Mouse (Mus musculus) neural tube, embryonic 10.5 days (tissue): ENCODE measurements around the gene Smarcc1.
"Not testable (repeated sequence)": the region's sequence is repeated elsewhere in the genome, so short reads cannot be mapped to it uniquely, and the experiment has no call there.

ENCODE experiments used
- DNase-seq: peaks from one replicate; pipeline ENCODE4 v3.0.0-alpha.2; 2017; ENCODE audit warnings: low spot score; ENCODE audit errors: extremely low spot score

The Smarcc1 gene

DNA sequence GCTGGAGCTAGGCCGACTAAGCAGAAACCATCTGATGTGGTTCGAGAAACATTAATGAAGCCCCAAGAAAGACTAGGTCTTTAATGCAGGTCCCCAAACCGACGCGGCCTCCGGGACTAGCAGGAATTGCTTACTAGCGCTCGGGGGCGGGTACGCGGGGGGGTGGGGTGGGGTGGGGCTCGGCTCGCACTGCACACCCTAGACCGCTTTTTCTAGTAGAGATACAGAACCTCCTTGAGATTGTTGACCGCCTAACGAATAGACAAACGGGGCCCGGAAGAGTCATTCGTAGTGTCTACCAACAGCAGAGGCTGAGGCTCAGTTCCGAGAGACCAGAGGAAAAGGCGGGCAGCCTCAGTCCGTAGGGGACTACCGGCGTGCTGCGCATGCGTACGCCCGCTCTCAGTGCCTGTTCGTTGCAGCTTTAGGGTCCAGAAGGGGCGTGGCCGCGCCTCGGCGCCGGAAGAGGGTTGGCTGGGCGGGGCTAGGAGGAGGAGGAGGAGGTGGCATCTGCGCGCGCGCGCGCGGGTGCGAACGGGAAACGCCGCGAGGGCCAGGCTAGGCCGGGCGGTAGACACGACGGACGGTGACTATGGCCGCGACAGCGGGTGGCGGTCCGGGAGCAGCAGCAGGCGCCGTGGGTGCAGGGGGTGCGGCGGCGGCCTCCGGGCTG, 14.2 kb downstream of the Smarcc1 start:
- DNase-seq: peak; percentile 99

DNA sequence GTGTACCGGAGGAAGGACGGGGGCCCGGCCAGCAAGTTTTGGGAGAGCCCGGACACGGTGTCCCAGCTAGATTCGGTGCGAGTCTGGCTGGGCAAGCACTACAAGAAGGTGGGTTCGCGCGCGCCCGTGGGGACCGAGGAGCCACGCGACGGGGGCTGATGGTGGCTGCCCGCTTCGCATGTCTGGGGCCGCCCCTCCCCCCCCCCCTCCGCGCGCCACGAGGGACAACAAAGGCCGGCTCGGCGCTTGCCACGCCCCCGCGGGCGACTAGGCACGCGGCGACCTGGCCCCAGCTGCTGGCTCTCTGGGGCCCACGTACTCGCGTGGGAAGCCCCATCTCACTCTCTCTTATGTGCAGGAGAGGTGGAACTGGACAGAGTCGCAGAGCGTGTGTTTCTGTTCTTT, 14.7 kb downstream of the Smarcc1 start:
- DNase-seq: no peak

DNA sequence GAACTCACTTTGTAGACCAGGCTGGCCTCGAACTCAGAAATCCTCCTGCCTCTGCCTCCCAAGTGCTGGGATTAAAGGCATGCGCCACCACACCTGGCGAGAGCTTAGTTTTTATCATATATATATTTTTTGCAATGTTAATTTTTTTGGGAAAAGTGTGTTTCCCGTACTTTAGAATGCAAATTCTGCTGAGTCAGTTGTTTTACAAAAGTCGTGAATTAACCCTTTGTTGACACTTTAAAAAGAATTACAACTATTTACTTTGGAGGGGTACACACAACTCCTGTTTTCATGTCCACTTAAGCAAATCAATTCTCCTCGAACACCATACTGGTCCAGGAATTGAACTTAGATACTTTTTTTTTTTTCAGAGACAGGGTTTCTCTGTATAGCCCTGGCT, 15.4 kb downstream of the Smarcc1 start:
- no peak for DNase-seq

DNA sequence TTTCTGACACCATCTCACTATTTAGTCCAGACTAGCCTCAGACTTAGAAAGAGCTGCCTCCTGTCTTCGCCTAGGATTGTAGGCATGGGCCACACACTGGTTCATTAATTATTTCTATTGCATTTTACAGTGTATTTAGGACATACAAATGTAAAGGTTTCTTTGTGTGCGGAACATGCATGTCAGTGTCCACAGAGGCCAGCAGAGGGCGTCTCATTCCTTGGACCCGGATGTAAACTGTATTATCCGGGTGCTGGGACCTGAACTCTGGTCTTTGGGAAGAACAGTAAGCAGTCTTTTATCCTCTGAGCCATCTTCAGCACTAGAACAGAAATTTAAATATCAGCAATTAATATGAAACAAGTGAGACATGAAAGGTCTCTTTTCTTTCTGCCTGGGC, 16.7 kb downstream of the Smarcc1 start:
- no peak for DNase-seq

DNA sequence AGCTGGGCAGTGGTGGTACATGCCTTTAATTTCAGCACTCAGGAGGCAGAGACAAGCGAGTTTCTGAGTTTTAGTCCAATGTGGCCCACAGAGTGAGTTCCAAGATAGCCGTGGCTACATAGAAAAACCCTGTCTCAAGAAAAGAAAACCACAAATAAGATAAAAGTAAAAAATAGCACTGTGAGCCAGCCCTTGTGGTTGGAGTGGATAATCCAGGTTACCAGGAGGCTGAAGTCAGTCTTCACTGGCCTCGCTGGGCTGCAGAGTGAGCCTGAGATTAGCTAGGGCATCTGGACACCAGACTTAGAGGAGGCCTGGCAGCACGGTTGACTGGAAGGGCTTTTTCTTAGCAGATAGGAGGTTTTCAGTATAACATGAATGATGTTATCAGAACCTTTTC, 21.6 kb downstream of the Smarcc1 start:
- no peak for DNase-seq

DNA sequence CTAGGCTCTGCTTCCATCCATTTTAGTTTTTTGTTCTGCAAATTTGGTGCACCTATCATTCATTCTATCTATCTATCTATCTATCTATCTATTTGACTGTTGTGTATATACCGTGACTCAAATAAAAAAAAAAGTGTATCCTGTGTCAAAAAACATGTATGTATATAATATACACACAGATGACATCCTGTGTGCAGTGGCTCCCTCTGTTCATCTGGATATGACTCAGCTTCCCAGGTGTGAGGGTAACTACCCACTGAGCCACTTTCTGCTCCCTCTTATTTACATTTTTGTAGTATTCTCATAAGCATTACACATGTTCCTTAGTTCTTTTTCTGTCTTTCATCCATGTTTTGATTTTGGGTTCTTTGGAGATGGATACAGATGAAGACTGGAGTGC, 24.6 kb downstream of the Smarcc1 start:
- no peak for DNase-seq

DNA sequence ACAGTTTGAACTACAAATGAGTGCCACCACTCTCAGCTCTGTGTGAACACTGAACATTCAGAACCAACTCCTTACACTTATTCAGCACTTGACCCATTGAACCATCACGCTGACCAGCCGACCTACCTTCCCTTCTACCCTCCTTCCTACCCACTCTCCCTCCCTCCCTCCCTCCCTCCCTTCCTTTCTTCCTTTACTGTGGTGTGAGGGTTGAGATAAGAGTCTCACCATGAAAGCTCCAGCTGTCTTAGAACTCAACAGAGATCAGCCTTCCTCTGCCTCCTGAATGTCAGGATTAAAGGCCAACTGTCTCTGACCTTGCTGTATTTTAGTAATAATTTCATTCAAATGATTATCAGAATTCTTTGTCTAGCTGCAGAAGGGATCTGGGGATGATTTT, 31.1 kb downstream of the Smarcc1 start:
- no peak for DNase-seq

DNA sequence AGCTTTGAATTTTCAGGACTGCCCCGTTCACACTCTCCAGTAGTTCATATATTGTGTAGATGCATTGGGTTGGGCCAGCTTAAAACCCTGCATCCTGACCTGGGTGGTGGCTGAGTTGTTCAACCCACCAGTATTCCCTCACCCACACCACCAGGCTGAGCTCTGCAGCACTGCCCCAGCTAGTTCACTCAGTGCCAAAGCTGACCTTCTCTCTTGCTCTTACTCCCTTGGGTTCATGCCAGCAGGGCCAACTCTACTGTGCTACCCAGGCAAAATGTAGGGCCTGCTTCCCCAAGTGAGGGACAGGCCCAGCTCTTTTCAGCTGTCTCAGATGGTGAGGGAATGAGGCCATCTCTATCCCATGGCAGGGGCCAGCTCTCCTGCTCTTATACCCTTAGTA, 41.5 kb downstream of the Smarcc1 start:
- DNase-seq: no peak

DNA sequence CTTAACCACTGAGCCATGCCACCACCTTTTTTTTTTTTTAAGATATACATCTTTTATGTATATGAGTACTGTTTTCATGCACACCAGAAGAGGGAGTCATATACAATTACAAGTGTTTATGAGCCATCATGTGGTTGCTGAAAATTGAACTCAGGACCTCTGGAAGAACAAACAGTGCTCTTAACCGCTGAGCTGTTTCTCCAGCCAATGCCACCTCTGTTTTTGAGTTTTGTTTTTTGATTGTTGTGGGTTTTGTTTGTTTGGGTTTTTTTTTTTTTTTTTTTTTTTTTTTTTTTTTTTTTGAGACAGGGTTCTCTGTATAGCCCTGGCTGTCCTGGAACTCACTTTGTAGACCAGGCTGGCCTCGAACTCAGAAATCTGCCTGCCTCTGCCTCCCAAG, 43.0 kb downstream of the Smarcc1 start:
- not testable (repeated sequence) for DNase-seq

DNA sequence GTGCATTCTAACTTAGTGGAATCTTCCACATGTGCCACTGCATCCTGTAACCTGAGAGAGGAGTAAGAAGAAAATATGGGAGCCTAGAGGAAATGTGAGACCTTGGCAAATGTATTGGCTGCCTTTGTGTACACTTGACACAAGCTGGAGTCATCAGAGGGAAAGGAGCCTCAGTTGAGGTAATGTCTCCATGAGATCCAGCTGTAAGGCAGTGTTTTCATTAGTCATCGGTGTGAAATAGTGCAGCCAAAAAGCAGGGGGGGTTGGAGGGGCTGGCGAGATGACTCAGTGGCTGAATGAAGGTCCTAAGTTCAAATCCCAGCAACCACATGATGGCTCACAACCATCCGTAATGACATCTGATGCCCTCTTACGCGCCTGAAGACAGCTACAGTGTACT, 44.9 kb downstream of the Smarcc1 start:
- DNase-seq: no peak

DNA sequence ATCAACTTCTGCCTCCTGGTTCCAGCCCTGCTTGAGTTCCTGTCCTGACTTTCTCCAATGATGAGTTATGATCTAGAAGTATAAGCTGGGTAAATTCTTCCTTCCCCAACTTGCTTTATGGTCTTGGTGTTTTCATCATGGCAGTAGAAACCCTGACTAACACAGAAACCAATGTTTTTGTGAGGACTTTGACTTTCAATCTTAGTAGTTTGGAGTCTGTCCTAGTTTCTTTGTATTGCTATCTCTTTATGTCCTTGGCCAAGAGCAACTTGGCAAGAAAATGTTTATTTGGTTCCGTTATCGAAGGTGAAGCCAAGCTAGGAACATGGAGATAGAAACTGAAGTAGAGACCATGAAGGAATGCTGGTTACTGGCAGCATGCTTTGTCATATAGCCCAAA, 45.6 kb downstream of the Smarcc1 start:
- DNase-seq: no peak

DNA sequence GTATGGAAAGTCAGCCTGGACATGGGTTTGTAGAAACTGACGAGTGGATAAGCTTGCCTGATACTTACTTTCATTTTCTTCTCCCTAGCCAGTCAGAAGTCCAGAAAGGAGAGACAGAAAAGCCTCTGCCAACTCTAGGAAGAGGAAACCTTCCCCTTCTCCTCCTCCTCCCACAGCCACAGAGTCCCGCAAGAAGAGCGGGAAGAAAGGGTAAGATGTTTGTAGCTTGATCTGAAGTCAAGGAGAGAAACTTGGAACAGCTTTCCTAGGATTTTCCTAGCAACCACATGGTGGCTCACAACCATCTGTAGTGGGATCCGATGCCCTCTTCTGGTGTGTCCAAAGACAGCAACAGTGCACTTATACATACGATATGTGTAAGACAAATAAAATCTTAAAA, 53.4 kb downstream of the Smarcc1 start:
- no peak for DNase-seq

DNA sequence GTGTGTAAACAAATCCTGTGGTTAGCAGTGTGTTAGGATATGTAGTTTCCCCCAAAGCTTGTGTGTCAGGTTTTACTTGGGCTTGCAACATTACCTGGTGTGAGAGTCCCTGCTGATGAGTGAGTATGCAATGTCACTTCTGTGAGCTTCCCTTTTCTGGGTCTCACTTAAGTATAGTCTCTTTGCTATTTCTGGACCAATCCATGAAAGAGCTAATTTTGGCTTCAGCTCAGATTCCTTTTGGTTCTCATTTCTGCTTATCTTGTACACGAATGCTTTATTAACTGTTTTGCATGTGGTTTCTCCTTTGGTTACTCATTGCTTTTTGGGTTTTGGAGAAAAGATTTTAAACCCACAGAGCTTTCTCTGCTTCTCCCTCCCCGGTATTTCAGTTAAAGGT, 82.4 kb downstream of the Smarcc1 start:
- no peak for DNase-seq

DNA sequence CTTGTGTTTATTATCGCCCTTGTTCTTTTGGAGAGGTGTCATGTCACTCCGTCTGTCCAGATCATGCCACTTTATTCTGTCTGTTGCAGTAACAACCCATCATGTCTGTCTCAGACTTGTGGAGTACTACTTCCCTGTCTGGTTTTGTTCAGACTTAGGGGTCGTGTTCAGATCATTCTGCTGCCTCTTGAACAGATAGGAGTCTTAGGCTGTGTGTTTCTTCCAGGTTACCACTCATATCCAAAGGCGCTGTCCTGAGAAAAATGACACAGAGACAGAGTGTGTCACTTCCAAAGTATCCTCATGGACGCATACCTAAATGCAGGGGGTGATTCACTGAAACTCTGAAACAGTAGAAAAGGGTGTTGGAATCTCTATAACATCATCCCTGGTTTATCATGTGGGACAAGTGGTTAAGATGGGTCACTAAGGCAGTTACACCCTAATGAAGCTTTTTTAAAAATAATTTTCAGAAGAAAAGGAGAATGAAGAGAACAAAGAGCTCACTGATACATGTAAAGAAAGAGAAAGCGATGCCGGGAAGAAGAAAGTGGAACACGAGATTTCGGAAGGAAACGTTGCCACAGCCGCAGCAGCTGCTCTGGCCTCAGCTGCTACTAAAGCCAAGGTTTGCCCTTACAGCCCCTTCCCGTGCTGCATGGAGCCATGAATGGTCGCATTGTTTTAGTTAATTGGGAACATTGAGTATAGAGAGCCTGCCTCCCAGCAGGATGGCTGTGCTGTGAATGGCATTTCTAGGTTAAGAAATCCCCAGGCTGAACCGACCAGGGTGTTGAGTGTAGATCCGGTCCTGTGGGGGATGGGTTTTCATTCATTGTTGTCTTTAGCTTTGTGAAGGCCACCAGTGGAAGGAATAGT, 88.3 kb downstream of the Smarcc1 start:
- DNase-seq: peak; percentile 34

DNA sequence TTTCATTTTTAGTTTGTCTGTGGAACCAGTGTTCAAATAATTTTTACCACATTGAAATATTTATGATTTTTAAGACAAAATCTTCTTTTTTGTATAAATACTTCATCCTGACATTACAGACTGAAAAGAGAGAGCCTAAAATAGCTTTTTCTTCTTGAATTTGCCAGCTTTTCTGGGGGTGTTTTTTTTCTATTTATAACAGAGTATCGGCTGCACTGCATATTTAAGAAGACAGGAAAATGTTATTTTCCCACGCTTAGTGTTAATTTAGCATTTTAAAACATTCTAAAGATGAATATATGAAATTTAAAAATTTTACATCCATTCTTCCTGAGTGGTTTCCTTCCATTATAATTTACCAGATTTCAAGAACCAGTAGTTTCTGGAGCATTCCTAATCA, 88.9 kb downstream of the Smarcc1 start:
- DNase-seq: no peak

DNA sequence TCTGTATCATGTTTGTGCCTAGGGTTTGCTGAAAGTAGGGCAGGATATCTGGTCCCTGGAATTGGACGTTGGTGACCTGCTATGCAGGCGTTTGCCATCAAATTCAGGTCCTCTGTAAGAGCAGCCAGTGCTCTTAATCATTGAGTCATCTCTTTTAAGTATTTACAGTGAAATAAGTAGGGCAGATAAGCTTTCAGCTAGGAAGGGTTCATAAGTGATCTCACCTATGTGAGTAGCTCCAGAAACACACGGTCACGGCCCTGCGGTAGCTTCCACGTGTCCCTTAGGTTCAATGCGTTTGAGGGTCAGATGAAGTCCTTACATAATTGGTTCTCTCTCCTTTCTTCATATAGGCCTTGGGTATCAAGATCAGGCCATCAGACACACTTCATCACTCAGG, 90.8 kb downstream of the Smarcc1 start:
- DNase-seq: no peak

DNA sequence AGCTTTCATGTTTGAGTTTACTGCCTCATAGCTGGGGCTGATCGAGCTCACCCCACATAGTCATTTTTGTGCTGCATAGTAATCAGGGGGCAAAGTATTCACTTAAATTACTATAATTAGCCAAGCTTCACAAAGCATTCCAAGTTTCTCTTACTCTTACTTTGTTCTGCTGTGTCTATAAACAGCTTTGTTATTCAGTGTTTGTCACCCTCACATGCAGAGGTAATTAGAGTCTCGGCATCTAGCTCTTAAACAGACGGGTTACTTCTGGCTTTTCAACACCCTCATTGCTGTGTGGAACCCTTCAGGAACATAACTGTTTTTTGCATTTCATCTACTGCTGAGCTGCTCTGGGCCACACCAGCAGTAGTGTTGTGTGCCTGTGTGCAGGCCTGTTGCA, 91.5 kb downstream of the Smarcc1 start:
- no peak for DNase-seq

DNA sequence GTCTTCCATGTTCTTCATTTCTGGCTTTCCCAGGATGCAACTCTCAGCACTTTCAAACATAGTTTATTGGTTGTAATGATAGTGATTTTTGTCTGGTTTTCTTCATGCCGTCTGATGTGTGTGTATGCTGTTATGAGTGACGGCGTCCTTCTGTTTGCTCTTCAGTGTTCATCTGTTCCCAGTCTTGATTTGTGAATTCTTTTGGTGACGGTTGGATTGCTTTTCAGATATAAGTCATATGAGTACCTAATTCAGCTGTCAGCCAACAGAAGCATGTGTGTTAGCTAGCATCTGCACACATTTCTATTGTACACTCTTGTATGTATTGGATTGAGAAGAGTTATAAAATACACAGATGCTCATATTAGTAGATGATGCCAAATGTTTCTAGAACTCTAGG, 106.8 kb downstream of the Smarcc1 start:
- no peak for DNase-seq

DNA sequence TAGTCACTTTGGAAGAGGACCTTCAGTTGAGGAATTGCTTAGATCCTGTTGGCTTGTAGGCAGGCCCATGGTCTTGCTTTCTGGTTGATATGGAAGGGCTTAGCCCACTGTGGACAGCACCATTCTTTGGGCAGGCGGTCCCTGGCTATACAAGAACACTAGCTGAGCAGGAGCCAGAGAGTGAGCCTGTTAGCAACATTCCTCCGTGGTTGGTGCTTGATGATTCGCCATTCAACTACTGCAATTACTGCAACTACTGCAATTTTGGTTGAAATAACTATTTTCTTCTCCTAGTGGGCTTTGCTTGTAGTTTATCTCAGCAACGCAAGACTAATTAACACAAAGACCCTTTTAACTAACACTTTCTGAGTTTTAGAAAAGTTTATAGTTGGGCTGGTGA, 108.7 kb downstream of the Smarcc1 start:
- DNase-seq: no peak

DNA sequence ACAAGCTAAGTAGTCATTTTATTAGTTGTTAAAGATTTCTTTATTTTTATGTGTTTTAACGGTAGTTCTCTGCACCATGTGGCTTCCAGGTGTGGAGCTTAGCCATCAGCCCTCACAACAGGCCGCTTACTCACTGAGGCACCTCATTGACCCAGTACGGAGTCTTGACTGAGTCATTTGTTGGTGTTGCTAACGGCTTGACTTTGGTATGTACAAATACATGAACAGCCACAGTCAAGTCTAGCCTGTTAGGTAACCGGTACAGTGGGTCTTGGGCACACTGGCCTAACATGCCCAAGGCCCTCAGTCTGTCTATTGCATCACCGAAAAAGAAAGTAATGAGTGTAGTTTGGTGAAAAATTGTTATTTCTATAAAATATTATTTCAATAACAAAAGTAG, 111.2 kb downstream of the Smarcc1 start:
- no peak for DNase-seq

DNA sequence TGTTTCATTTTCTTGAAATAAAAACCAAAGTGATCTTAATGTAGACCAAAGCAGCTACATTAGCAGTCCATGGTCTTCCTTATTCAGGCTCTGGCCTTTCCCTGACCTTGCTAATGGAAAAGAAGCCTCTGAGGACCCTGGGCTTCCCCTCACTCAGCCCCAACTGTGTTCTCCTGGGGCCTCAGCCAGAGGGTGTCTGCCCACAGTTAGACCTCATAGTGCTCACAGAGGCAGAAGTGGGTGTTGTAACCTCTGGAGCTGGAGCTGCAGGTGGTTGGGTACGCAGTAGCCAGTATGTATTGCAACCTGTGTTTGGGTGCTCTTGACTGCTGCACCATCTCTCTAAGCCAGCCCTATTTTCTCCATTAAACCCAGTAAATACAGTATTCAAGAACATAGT, 111.6 kb downstream of the Smarcc1 start:
- DNase-seq: no peak

DNA sequence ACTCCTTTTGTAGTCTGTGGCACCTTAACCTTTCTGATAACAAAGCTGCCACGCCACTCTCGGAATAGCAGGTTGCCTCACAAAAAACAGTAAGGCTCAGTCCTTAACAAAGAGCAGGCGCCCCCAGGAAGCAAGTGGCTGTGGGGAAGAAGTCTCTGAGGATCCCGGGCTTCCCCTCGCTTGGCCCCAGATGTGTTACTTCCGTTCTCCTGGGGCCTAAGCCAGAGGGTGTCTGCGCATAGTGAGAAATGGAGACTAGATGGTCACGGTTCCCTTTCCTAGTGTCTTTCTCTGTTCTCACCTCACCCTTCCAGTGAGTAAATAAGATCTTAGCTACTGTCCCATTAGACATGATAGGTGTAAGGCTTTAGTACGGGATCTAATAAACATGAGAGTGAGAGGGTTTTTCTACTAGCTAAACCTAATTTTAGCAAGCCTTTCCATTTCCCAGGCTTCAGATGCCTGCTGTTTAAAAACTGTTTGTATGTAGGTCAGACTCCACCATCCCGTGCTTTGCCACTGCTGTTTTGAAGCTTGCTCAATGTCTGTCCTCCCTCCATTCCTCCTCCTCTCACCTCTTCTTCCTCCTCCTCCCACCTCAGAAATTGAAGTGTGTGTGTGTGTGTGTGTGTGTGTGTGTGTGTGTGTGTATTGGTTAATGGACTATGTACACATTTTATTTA, 112.2 kb downstream of the Smarcc1 start:
- no peak for DNase-seq
